Mouse (Mus musculus): ENCODE data around the gene Cdca7l.

GRCm38 (mm10) chr12:117861249-117861648 is 57.2 kb downstream of the Cdca7l start:
- TF ChIP-seq CTCF (IDR thresholded peaks at IDR 0.05; ENCODE audit: borderline replicate concordance, insufficient read depth, low read length) (no peak), POLR2A (IDR thresholded peaks at IDR 0.05; ENCODE audit: low read depth, low read length) (no peak)
